Mouse (Mus musculus) T-helper 1 cell (primary cell): ENCODE measurements around the gene Gcm1.

ENCODE experiments used
- in situ Hi-C: fragments of 300-600 bp; cut with MboI, MseI; formaldehyde crosslinking; loops from one replicate; pipeline ENCODE4 v1.15.1; 2025; ENCODE audit warnings: high pct_unique_total_duplicates

The Gcm1 gene

GRCm38 (mm10) chr9:78051677-78052076 is at the start of gene Gcm1:
TSS of gene Gcm1 (plus strand) at chr9:78051924.
- in situ Hi-C loops, result no loop called here

GRCm38 (mm10) chr9:78003278-78003677 is 48.4 kb upstream of the Gcm1 start:
- in situ Hi-C loops, result no loop called here

- in situ Hi-C loops, result no loop called here
These were observed 46.2 kb upstream of the Gcm1 start for GRCm38 (mm10) chr9:78005481-78005880.

GRCm38 (mm10) chr9:78006209-78007001 is 45.3 kb upstream of the Gcm1 start:
- in situ Hi-C loops, result no loop called here

GRCm38 (mm10) chr9:78009382-78009781 is 42.3 kb upstream of the Gcm1 start:
- in situ Hi-C loops, result no loop called here

GRCm38 (mm10) chr9:78010187-78010586 is 41.5 kb upstream of the Gcm1 start:
- in situ Hi-C loops, result loop anchor here (5.0 kb wide), 1 partner anchor 203 kb away; no protein-coding TSS in a partner anchor

- in situ Hi-C loops, result loop anchor here (5.0 kb wide), 1 partner anchor 203 kb away; no protein-coding TSS in a partner anchor
These were observed 41.0 kb upstream of the Gcm1 start for GRCm38 (mm10) chr9:78010707-78011106.

- in situ Hi-C loops, result loop anchor here (5.0 kb wide), 1 partner anchor 205 kb away; no protein-coding TSS in a partner anchor
These were observed 39.7 kb upstream of the Gcm1 start for GRCm38 (mm10) chr9:78012066-78012465.

- in situ Hi-C loops, result loop anchor here (5.0 kb wide), 1 partner anchor 205 kb away; no protein-coding TSS in a partner anchor
These were observed 39.0 kb upstream of the Gcm1 start for GRCm38 (mm10) chr9:78012681-78013080.

GRCm38 (mm10) chr9:78013813-78014212 is 37.9 kb upstream of the Gcm1 start:
- in situ Hi-C loops, result loop anchor here (5.0 kb wide), 1 partner anchor 207 kb away; no protein-coding TSS in a partner anchor

- in situ Hi-C loops, result no loop called here
These were observed 35.9 kb upstream of the Gcm1 start for GRCm38 (mm10) chr9:78015816-78016215.

- in situ Hi-C loops, result no loop called here
These were observed 35.4 kb upstream of the Gcm1 start for GRCm38 (mm10) chr9:78016288-78016687.

- in situ Hi-C loops, result no loop called here
These were observed 30.5 kb upstream of the Gcm1 start for GRCm38 (mm10) chr9:78021256-78021655.

- in situ Hi-C loops, result no loop called here
These were observed 29.4 kb upstream of the Gcm1 start for GRCm38 (mm10) chr9:78022187-78022945.

GRCm38 (mm10) chr9:78024823-78025222 is 26.9 kb upstream of the Gcm1 start:
- in situ Hi-C loops, result no loop called here

- in situ Hi-C loops, result no loop called here
These were observed 24.6 kb upstream of the Gcm1 start for GRCm38 (mm10) chr9:78027099-78027498.

- in situ Hi-C loops, result loop anchor here (10.0 kb wide), 1 partner anchor 226 kb away; no protein-coding TSS in a partner anchor
These were observed 20.8 kb upstream of the Gcm1 start for GRCm38 (mm10) chr9:78030835-78031456.

- in situ Hi-C loops, result loop anchor here (10.0 kb wide), 1 partner anchor 228 kb away; no protein-coding TSS in a partner anchor
These were observed 18.8 kb upstream of the Gcm1 start for GRCm38 (mm10) chr9:78032930-78033329.

- in situ Hi-C loops, result loop anchor here (10.0 kb wide), 1 partner anchor 230 kb away; no protein-coding TSS in a partner anchor
These were observed 16.4 kb upstream of the Gcm1 start for GRCm38 (mm10) chr9:78035296-78035695.

- in situ Hi-C loops, result loop anchor here (10.0 kb wide), 1 partner anchor 231 kb away; no protein-coding TSS in a partner anchor
These were observed 15.9 kb upstream of the Gcm1 start for GRCm38 (mm10) chr9:78035831-78036230.

GRCm38 (mm10) chr9:78038755-78039489 is 12.8 kb upstream of the Gcm1 start:
- in situ Hi-C loops, result loop anchor here (10.0 kb wide), 1 partner anchor 234 kb away; no protein-coding TSS in a partner anchor
